Mouse (Mus musculus): ENCODE results near the gene Olfr617. TPM values are rescaled to one million over a fixed set of nuclear protein-coding genes. Genes with fewer than 3 reads are reported as not detected.
"Not testable (repeated sequence)": the region's sequence is repeated elsewhere in the genome, so short reads cannot be mapped to it uniquely, and the experiment has no call there.

The Olfr617 gene
- not detected for total RNA-seq (2021)
- long read RNA-seq: 0 reads

DNA sequence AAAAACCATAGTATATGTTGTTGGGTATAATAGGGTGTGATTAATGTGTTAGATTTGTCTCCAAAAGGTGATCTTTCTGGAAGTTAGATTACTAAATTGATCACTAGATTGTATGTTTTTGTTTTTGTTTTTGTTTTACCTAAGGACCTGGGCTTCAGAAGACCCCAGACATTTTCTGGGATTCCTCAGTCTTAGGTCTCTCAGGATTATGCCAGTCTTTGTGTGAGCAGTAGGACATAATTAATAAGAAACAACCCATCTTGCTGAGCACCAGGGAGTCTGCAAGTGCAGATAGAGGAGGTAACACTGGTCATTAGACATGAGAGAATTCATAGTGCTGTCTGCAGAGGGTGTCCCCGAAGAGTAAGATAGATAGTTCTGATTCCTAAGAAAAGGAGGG, at the start of gene Olfr617:
Olfr617 (plus strand) TSS at position 301 of the 400 bp plus-strand sequence.
- no peak for DNase-seq (ENCODE audit: low spot score in 2 of 2)

DNA sequence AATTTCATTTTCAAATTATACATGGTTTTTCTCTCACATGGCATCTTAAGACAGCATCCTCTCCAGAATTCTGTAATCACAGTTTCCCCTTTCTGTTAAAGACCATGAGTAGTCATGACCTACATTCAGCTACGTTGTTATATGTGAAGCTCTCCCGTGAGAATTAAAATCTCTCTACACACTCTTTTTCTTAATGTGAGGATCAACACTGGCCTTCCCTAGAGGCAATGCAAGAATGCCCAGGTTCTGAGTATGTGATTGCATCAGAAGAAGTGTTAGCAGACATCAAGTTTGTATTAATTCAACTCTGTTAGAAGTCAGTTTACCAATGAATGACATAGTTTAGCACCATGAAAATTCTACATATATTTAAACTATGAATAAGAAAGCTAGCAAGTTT, 30.2 kb upstream of the Olfr617 start, which contains the start of gene Olfr612:
Olfr612 (minus strand) TSS at position 101 of the 400 bp plus-strand sequence.
- DNase-seq (ENCODE audit: low spot score in 2 of 2): not testable (repeated sequence)

- no peak for DNase-seq (ENCODE audit: low spot score in 2 of 2)
These were observed 25.1 kb upstream of the Olfr617 start, which contains the start of gene Olfr613 for GRCm38 (mm10) chr7:103547774-103548173. Gene Olfr613, plus strand, starts transcription at chr7:103548074.

- no peak for DNase-seq (ENCODE audit: low spot score in 2 of 2)
These were observed 17.1 kb upstream of the Olfr617 start, which contains the start of gene Olfr615 for GRCm38 (mm10) chr7:103555779-103556178. Gene Olfr615, plus strand, starts transcription at chr7:103556079.

GRCm38 (mm10) chr7:103569043-103569442, 3.8 kb upstream of the Olfr617 start, which contains the start of gene Olfr616:
Gene Olfr616, minus strand, starts transcription at chr7:103569143.
- no peak for DNase-seq (ENCODE audit: low spot score in 2 of 2)

DNA sequence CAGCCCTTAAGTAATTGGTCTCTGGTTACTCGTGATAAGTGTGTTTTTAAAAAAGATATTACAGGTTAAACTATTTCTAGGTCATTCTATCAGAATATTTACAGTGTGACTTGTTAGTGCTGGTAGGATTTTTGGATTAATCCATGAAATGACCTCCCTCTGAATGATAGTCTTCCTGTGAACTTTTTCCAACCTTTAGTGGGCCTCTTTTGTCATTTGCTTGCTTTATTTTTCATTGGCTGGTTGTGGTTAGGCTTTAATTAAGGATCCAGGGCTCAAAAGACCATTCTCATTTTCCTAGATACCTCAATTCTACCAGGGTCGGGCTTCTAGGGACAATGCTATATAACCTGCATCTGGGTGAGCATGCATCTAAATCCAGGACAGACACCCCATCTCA, 16.9 kb downstream of the Olfr617 start, which contains the start of gene Olfr618:
Olfr618 (plus strand) TSS at position 301 of the 400 bp plus-strand sequence.
- no peak for DNase-seq (ENCODE audit: low spot score in 2 of 2)

DNA sequence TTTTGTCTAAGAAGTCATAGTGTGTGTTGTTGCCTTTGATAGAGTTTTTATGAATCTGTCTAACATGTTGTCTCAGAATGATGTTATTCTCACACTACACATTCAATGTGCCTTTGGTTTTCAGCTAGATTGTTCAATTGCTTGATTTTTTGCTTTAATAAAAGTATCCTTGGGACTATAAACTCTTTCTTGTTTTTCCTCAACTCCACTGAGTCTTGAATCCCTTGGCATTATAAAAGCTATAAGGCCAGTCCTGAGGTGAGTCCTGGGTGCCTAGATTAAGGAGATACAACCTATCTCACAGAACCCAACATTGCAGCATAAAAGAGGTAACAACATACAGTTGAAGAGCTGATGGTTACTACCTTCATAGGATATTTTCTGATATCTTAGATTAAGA, 27.4 kb downstream of the Olfr617 start, which contains the start of gene Olfr619:
Olfr619 (plus strand) TSS at position 301 of the 400 bp plus-strand sequence.
- DNase-seq (ENCODE audit: low spot score in 2 of 2): no peak

GRCm38 (mm10) chr7:103607425-103607824, 34.6 kb downstream of the Olfr617 start:
- DNase-seq (ENCODE audit: low spot score in 2 of 2): no peak

- DNase-seq (ENCODE audit: low spot score in 2 of 2): no peak
These were observed 39.6 kb downstream of the Olfr617 start, which contains the start of gene Olfr620 for GRCm38 (mm10) chr7:103612434-103612833. Gene Olfr620, minus strand, starts transcription at chr7:103612534.

Small RNA genes lying within 50 kb of the gene (microRNA-seq; reads per million reads assigned to microRNA genes)
- 0 reads per million in 2 experiments for gene Gm26506

Other genes with a start within 250 kb of the Olfr617 start
- gene Olfr598, start 249.5 kb upstream of the Olfr617 start, total RNA-seq (2021): not detected
- gene Olfr599, start 237.1 kb upstream of the Olfr617 start, total RNA-seq (2021): not detected
- gene Olfr600, start 223.4 kb upstream of the Olfr617 start, total RNA-seq (2021): not detected
- gene Olfr601, start 210.4 kb upstream of the Olfr617 start, total RNA-seq (2021): not detected
- not detected for gene Olfr603, start 186.9 kb upstream of the Olfr617 start, total RNA-seq (2021)
- not detected for gene Usp17lc, start 158.0 kb upstream of the Olfr617 start, total RNA-seq (2021)
- not detected for gene Olfr605, start 127.6 kb upstream of the Olfr617 start, total RNA-seq (2021)
- not detected for gene Olfr606, start 124.0 kb upstream of the Olfr617 start, total RNA-seq (2021)
- gene Olfr607, start 108.9 kb upstream of the Olfr617 start, total RNA-seq (2021): not detected
- not detected for gene Olfr608, start 103.2 kb upstream of the Olfr617 start, total RNA-seq (2021)
- gene Olfr609, start 75.0 kb upstream of the Olfr617 start, total RNA-seq (2021): not detected
- gene Olfr610, start 60.9 kb upstream of the Olfr617 start, total RNA-seq (2021): not detected
- gene Olfr611, start 52.2 kb upstream of the Olfr617 start, total RNA-seq (2021): not detected
- not detected for gene Olfr612, start 30.3 kb upstream of the Olfr617 start, total RNA-seq (2021)
- not detected for gene Olfr613, start 25.0 kb upstream of the Olfr617 start, total RNA-seq (2021)
- not detected for gene Olfr615, start 17.0 kb upstream of the Olfr617 start, total RNA-seq (2021)
- gene Olfr616, start 3.9 kb upstream of the Olfr617 start, total RNA-seq (2021): not detected
- not detected for gene Olfr618, start 17.0 kb downstream of the Olfr617 start, total RNA-seq (2021)
- not detected for gene Olfr619, start 27.5 kb downstream of the Olfr617 start, total RNA-seq (2021)
- gene Olfr620, start 39.5 kb downstream of the Olfr617 start, total RNA-seq (2021): not detected
- gene Olfr622, start 69.6 kb downstream of the Olfr617 start, total RNA-seq (2021): not detected
- not detected for gene Olfr623, start 90.6 kb downstream of the Olfr617 start, total RNA-seq (2021)
- gene Olfr624, start 98.1 kb downstream of the Olfr617 start, total RNA-seq (2021): under 1 TPM in 1 of 2 experiments, not detected in 1; 0.21 TPM
- gene Olfr625-ps1, start 109.7 kb downstream of the Olfr617 start, total RNA-seq (2021): not detected
- gene Olfr243, start 141.6 kb downstream of the Olfr617 start, total RNA-seq (2021): not detected
- gene Olfr628, start 157.3 kb downstream of the Olfr617 start, total RNA-seq (2021): not detected
- gene Olfr629, start 171.9 kb downstream of the Olfr617 start, total RNA-seq (2021): not detected
- not detected for gene Olfr630, start 184.3 kb downstream of the Olfr617 start, total RNA-seq (2021)
- gene Olfr69, start 198.5 kb downstream of the Olfr617 start, total RNA-seq (2021): not detected
- gene Olfr68, start 206.6 kb downstream of the Olfr617 start, total RNA-seq (2021): not detected
- not detected for gene Olfr67, start 218.8 kb downstream of the Olfr617 start, total RNA-seq (2021)
- 10 to 100 TPM; 83.8 to 97.7 TPM for gene Hbb-bt, start 240.9 kb downstream of the Olfr617 start, total RNA-seq (2021)